Mouse (Mus musculus): Measurements from ENCODE around the gene Cryab.

- no peak for TF ChIP-seq MAFK (IDR thresholded peaks at IDR 0.05; ENCODE audit: borderline replicate concordance, low read depth, low read length)
- TF ChIP-seq CTCF (IDR thresholded peaks at IDR 0.05 in 2 of 3, conservative IDR thresholded peaks at IDR 0.05 in 1 of 3; ENCODE audit: control insufficient read depth in 1 of 3, insufficient read depth in 1 of 3, low read depth in 2 of 3, low read length in 3 of 3, poor library complexity in 1 of 3, severe bottlenecking in 1 of 3), result no peak
Observed at GRCm38 (mm10) chr9:50796776-50797175, 45.7 kb downstream of the Cryab start.
